Mouse (Mus musculus): ENCODE results near the gene Gm8909. TPM values are rescaled to one million over a fixed set of nuclear protein-coding genes. Genes with fewer than 3 reads are reported as not detected.

Gene Gm8909
- not detected for total RNA-seq (2021)
- long read RNA-seq, experiment 1, result 0 reads
- long read RNA-seq, experiment 2, result 0 reads

GRCm38 (mm10) chr17:36168039-36168652 is at the start of gene Gm8909:
TSS of gene Gm8909 (minus strand) at chr17:36168537.
- DNase-seq (ENCODE audit: low spot score in 2 of 2), result no peak
- H3K4me3 ChIP-seq, result no peak within 1 kb of the TSS; the same call in 1 of the 2 replicates
- TF ChIP-seq CTCF (conservative IDR thresholded peaks at IDR 0.05), result no peak
- no peak within 1 kb of the TSS for H3K27ac ChIP-seq

DNA sequence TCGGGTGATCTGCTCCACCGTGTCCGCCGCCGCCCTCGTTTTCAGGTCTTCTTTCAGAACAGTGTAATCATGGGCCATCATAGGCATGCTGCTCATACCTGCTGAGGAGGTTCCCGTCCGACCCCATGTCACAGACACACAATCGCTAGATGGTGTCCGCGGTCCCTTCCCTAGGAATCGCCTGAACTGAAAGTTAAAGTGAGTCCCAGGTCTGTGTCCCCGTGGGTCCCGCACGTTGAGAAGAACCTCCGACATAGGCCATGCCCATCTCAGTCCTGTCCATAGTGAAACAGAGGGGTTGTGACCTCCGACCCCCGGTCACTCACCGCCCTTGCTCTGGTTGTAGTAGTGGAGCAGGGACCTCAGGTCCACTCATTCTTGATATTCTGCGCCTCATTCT is 47.2 kb upstream of the Gm8909 start:
- Histone ChIP-seq H3K4me3 (no peak overlapping the region), H3K27ac (no peak overlapping the region)
- no peak for TF ChIP-seq CTCF (conservative IDR thresholded peaks at IDR 0.05)
- no peak for DNase-seq (ENCODE audit: low spot score in 2 of 2)

DNA sequence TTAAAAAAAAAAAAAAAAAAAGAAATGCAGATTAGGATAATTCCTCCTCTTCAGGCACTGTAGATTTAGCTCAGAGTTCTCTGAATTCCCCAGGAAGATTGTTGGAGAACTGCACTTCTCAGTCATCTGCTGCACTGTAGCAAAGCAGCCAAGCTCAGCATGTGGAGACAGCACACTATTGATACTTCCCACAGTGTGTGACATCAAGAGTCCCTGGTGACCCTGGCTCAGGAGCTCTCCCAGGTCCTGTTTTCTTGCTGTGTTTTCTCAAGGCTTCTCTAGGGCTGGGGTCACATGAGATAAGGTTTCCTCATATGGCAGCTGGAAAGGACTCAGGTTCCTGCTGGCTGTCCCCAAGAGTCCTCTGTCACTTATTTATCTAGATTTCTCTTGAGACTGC is 38.5 kb upstream of the Gm8909 start:
- Histone ChIP-seq H3K4me3 (no peak overlapping the region), H3K27ac (no peak overlapping the region)
- DNase-seq (ENCODE audit: low spot score in 2 of 2), result no peak
- no peak for TF ChIP-seq CTCF (conservative IDR thresholded peaks at IDR 0.05)

- TF ChIP-seq CTCF (conservative IDR thresholded peaks at IDR 0.05), result no peak
- Histone ChIP-seq H3K4me3 (peak overlapping the region; percentile 47), H3K27ac (no peak overlapping the region)
- DNase-seq (ENCODE audit: low spot score in 2 of 2), result no peak
Observed at GRCm38 (mm10) chr17:36205862-36206261, 37.5 kb upstream of the Gm8909 start.

GRCm38 (mm10) chr17:36205456-36205855 is 37.1 kb upstream of the Gm8909 start:
- DNase-seq (ENCODE audit: low spot score in 2 of 2), result no peak
- Histone ChIP-seq H3K27ac (no peak overlapping the region), H3K4me3 (peak overlapping the region; percentile 47)
- TF ChIP-seq CTCF (conservative IDR thresholded peaks at IDR 0.05), result no peak

GRCm38 (mm10) chr17:36201851-36202250 is 33.5 kb upstream of the Gm8909 start:
- no peak for DNase-seq (ENCODE audit: low spot score in 2 of 2)
- no peak for TF ChIP-seq CTCF (conservative IDR thresholded peaks at IDR 0.05)
- H3K4me3 ChIP-seq, result no peak overlapping the region
- no peak overlapping the region for H3K27ac ChIP-seq

GRCm38 (mm10) chr17:36198317-36198716 is 30.0 kb upstream of the Gm8909 start:
- H3K27ac ChIP-seq, result no peak overlapping the region
- no peak for DNase-seq (ENCODE audit: low spot score in 2 of 2)
- peak; percentile 35 for TF ChIP-seq CTCF (conservative IDR thresholded peaks at IDR 0.05)
- no peak overlapping the region for H3K4me3 ChIP-seq

DNA sequence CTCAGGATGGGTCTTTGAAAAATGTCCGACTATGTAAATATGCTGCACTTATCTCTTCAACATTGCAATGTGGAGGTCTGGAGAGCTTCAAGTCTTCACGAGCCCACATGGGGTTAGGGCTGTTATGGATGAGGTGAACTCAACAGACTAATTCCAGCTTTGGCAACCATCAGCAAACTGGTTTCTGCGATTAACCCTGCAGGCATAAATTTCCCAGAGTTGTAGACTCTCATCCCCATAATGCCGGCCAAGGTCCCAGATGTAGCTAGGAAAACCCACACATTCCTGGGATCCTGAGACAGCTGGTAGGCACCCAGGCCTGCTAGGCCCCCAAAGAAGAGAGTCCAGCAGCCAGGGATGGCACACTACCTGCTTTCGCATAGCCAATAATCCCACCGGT is 26.1 kb upstream of the Gm8909 start:
- Histone ChIP-seq H3K27ac (no peak overlapping the region), H3K4me3 (no peak overlapping the region)
- no peak for TF ChIP-seq CTCF (conservative IDR thresholded peaks at IDR 0.05)
- DNase-seq (ENCODE audit: low spot score in 2 of 2), result no peak

GRCm38 (mm10) chr17:36193546-36194141 is 25.3 kb upstream of the Gm8909 start:
- peak; percentile 85 for TF ChIP-seq CTCF (conservative IDR thresholded peaks at IDR 0.05)

GRCm38 (mm10) chr17:36192371-36192770 is 24.0 kb upstream of the Gm8909 start:
- no peak overlapping the region for H3K27ac ChIP-seq
- TF ChIP-seq CTCF (conservative IDR thresholded peaks at IDR 0.05), result no peak
- DNase-seq (ENCODE audit: low spot score in 2 of 2), result no peak
- no peak overlapping the region for H3K4me3 ChIP-seq

More at GRCm38 (mm10) chr17:36193546-36194141, 25.3 kb upstream of the Gm8909 start:
- peak; percentile 7 to 65 for DNase-seq (ENCODE audit: low spot score in 2 of 2)
- H3K27ac ChIP-seq, result no peak overlapping the region
- H3K4me3 ChIP-seq, result no peak overlapping the region

- no peak for TF ChIP-seq CTCF (conservative IDR thresholded peaks at IDR 0.05)
- no peak for DNase-seq (ENCODE audit: low spot score in 2 of 2)
- Histone ChIP-seq H3K27ac (no peak within 1 kb of the TSS), H3K4me3 (no peak within 1 kb of the TSS)
Observed at GRCm38 (mm10) chr17:36190169-36190507, 21.8 kb upstream of the Gm8909 start, which contains the start of gene H2-T3. TSS of gene H2-T3 (minus strand) at chr17:36190287.

- no peak overlapping the region for H3K4me3 ChIP-seq
- DNase-seq (ENCODE audit: low spot score in 2 of 2), result no peak
- no peak overlapping the region for H3K27ac ChIP-seq
- TF ChIP-seq CTCF (conservative IDR thresholded peaks at IDR 0.05), result no peak
Observed at GRCm38 (mm10) chr17:36189491-36190168, 21.3 kb upstream of the Gm8909 start.

GRCm38 (mm10) chr17:36187540-36187939 is 19.2 kb upstream of the Gm8909 start:
- no peak overlapping the region for H3K27ac ChIP-seq
- H3K4me3 ChIP-seq, result no peak overlapping the region
- TF ChIP-seq CTCF (conservative IDR thresholded peaks at IDR 0.05), result no peak
- no peak for DNase-seq (ENCODE audit: low spot score in 2 of 2)

Data from layer of hippocampus, adult 2 months (tissue).